Mouse (Mus musculus) midbrain, postnatal 0 days (tissue): ENCODE measurements around the gene Prox1. TPM values are rescaled to one million over a fixed set of nuclear protein-coding genes. Genes with fewer than 3 reads are reported as not detected.

Source experiments
- ATAC-seq: fragments of 200-750 bp; cut with Nextera tagmentation; 2 replicates; pipeline ENCODE4 v1.8.0; 2017; ENCODE audit warnings: moderate number of reproducible peaks, mild to moderate bottlenecking, moderate TSS enrichment, moderate library complexity; ENCODE audit not compliant: low FRiP score
- DNase-seq: peaks from one replicate; pipeline ENCODE4 v3.0.0-alpha.2; 2015; ENCODE audit warnings: low spot score
- H3K27ac ChIP-seq: fragments of 300-500 bp; sonication (generic); 2 replicates; pipeline ENCODE4 v1.5.1; 2014; ENCODE audit warnings: low read depth, mild to moderate bottlenecking, low read length, mixed read lengths
- H3K27me3 ChIP-seq: fragments of 300-500 bp; sonication (generic); 2 replicates; pipeline ENCODE4 v1.6.1; 2014; ENCODE audit warnings: low read length, control low read depth, mixed read lengths; ENCODE audit not compliant: insufficient read depth
- H3K36me3 ChIP-seq: fragments of 300-500 bp; sonication (generic); 2 replicates; pipeline ENCODE4 v1.6.1; 2014; ENCODE audit warnings: low read length, control low read depth, mixed read lengths; ENCODE audit not compliant: insufficient read depth
- H3K4me1 ChIP-seq: fragments of 300-500 bp; sonication (generic); 2 replicates; pipeline ENCODE4 v1.6.1; 2014; ENCODE audit warnings: mild to moderate bottlenecking, control low read depth, antibody characterized with exemption, low read length, mixed read lengths; ENCODE audit not compliant: insufficient read depth
- H3K4me2 ChIP-seq: fragments of 300-500 bp; sonication (generic); 2 replicates; pipeline ENCODE4 v1.6.1; 2014; ENCODE audit warnings: low read depth, mild to moderate bottlenecking, low read length, mixed read lengths; ENCODE audit not compliant: poor library complexity, severe bottlenecking
- H3K4me3 ChIP-seq: fragments of 300-500 bp; sonication (generic); 2 replicates; pipeline ENCODE4 v1.5.1; 2014; ENCODE audit warnings: low read depth, mild to moderate bottlenecking, low read length, moderate library complexity
- H3K9ac ChIP-seq: fragments of 300-500 bp; sonication (generic); replicated peaks from 2 replicates; pipeline ENCODE4 v1.6.1; 2014; ENCODE audit warnings: mild to moderate bottlenecking, low read length, moderate library complexity, mixed read lengths; ENCODE audit not compliant: poor library complexity, severe bottlenecking
- H3K9me3 ChIP-seq: fragments of 300-500 bp; sonication (generic); 2 replicates; pipeline ENCODE4 v1.6.1; 2016; ENCODE audit warnings: low read length, control low read depth
- CTCF ChIP-seq: IDR thresholded peaks from 2 replicates; pipeline ENCODE4 v1.5.1; 2016; ENCODE audit warnings: antibody characterized with exemption, mild to moderate bottlenecking
- WGBS: fragments of 180-500 bp; shearing (Covaris S2); extraction: QIAGEN DNeasy Blood & Tissue Kit; methylation state at CpG from one replicate; pipeline ENCODE4 v1.1.7; 2014; 5-methylcytosine and 5-hydroxymethylcytosine counted together
- polyA plus RNA-seq: library from polyadenylated mRNA; unstranded; fragments of >200 nt; fragmentation: Nextera tagmentation; extraction: Ambion mirVana; gene quantifications from 2 replicates; pipeline ENCODE4 v1.2.1, GENCODE M21; 2015
- total RNA-seq: library from RNA; depleted of rRNA; stranded (reverse); fragments of >200 nt; gene quantifications from 2 replicates; pipeline ENCODE4 v1.2.3, GENCODE M21; 2014

Prox1 gene
- total and polyA plus RNA-seq, 2 experiments from 2014 or later, result 11.1 to 11.9 TPM

- Histone ChIP-seq H3K27ac (no peak overlapping the region), H3K9ac (no peak overlapping the region), H3K4me2 (no peak overlapping the region), H3K27me3 (no peaks in the 10 kb centered on the region), H3K4me3 (no peak overlapping the region), H3K4me1 (no peaks in the 10 kb centered on the region), H3K9me3 (no peaks in the 10 kb centered on the region), H3K36me3 (no peaks in the 10 kb centered on the region)
- no peak for DNase-seq
- no peak for ATAC-seq
- 57% methylated on average over 2 of the region's 2 CpGs for WGBS
- no peak for TF ChIP-seq CTCF
These were observed 18.6 kb upstream of the Prox1 start for GRCm38 (mm10) chr1:190189125-190189524.

- ATAC-seq, result no peak
- H3K4me3 ChIP-seq, result no peak overlapping the region
- H3K4me1 ChIP-seq, result no peaks in the 10 kb centered on the region
- H3K9ac ChIP-seq, result no peak overlapping the region
- no peaks in the 10 kb centered on the region for H3K9me3 ChIP-seq
- no peak overlapping the region for H3K27ac ChIP-seq
- no peaks in the 10 kb centered on the region for H3K27me3 ChIP-seq
- H3K4me2 ChIP-seq, result no peak overlapping the region
- H3K36me3 ChIP-seq, result no peaks in the 10 kb centered on the region
- DNase-seq, result no peak
- TF ChIP-seq CTCF, result no peak
- WGBS, result 83% methylated on average over 4 of the region's 4 CpGs
These were observed 15.8 kb upstream of the Prox1 start for GRCm38 (mm10) chr1:190186336-190186735.

GRCm38 (mm10) chr1:190185284-190185683, 14.8 kb upstream of the Prox1 start:
- DNase-seq (no peak), ATAC-seq (no peak)
- Histone ChIP-seq H3K4me1 (no peaks in the 10 kb centered on the region; the same call in 1 of the 2 replicates), H3K4me2 (no peak overlapping the region), H3K9me3 (no peaks in the 10 kb centered on the region), H3K27me3 (no peaks in the 10 kb centered on the region), H3K4me3 (no peak overlapping the region), H3K9ac (no peak overlapping the region), H3K27ac (no peak overlapping the region), H3K36me3 (no peaks in the 10 kb centered on the region)
- no peak for TF ChIP-seq CTCF
- 82% methylated on average over 10 of the region's 10 CpGs for WGBS

- no peaks in the 10 kb centered on the region for H3K36me3 ChIP-seq
- WGBS, result 96% methylated on average over 4 of the region's 4 CpGs
- no peak overlapping the region for H3K27ac ChIP-seq
- no peaks in the 10 kb centered on the region for H3K27me3 ChIP-seq
- H3K4me3 ChIP-seq, result no peak overlapping the region
- H3K4me1 ChIP-seq, result no peaks in the 10 kb centered on the region; the same call in 1 of the 2 replicates
- no peaks in the 10 kb centered on the region for H3K9me3 ChIP-seq
- H3K4me2 ChIP-seq, result no peak overlapping the region
- H3K9ac ChIP-seq, result no peak overlapping the region
- no peak for ATAC-seq
- no peak for TF ChIP-seq CTCF
- no peak for DNase-seq
These were observed 13.1 kb upstream of the Prox1 start for GRCm38 (mm10) chr1:190183574-190183973.

GRCm38 (mm10) chr1:190181765-190182164, 11.3 kb upstream of the Prox1 start:
- no peak overlapping the region for H3K9ac ChIP-seq
- no peaks in the 10 kb centered on the region for H3K27me3 ChIP-seq
- no peak for DNase-seq
- TF ChIP-seq CTCF, result peak; percentile 29; the same call in 1 of the 2 replicates
- H3K9me3 ChIP-seq, result no peaks in the 10 kb centered on the region
- ATAC-seq, result no peak
- 76% methylated on average over 7 of the region's 7 CpGs for WGBS
- no peak overlapping the region for H3K27ac ChIP-seq
- no peak overlapping the region for H3K4me3 ChIP-seq
- no peaks in the 10 kb centered on the region for H3K36me3 ChIP-seq
- H3K4me1 ChIP-seq, result no peaks in the 10 kb centered on the region; the same call in 1 of the 2 replicates
- H3K4me2 ChIP-seq, result no peak overlapping the region

- no peak overlapping the region for H3K4me3 ChIP-seq
- DNase-seq, result no peak
- H3K27me3 ChIP-seq, result peaks cover 6% of the 10 kb centered on the region; the same call in 1 of the 2 replicates
- ATAC-seq, result no peak
- H3K9ac ChIP-seq, result no peak overlapping the region
- no peaks in the 10 kb centered on the region for H3K9me3 ChIP-seq
- WGBS, result 29% methylated on average over 6 of the region's 6 CpGs
- no peak overlapping the region for H3K4me2 ChIP-seq
- H3K27ac ChIP-seq, result no peak overlapping the region
- TF ChIP-seq CTCF, result no peak
- H3K36me3 ChIP-seq, result no peaks in the 10 kb centered on the region
- H3K4me1 ChIP-seq, result no peaks in the 10 kb centered on the region; the same call in 1 of the 2 replicates
These were observed 10.3 kb upstream of the Prox1 start for GRCm38 (mm10) chr1:190180861-190181260.
